Mouse (Mus musculus) CH12.LX (cell line): Measurements from ENCODE around the gene B3galt1.

Experiments used
- CTCF ChIP-seq, 2 experiments: IDR thresholded peaks in 1 of 2; conservative IDR thresholded peaks in 1 of 2; 2 replicates each; pipeline ENCODE4 v1.5.1; 2011 to 2012; ENCODE audit warnings: low read depth in 2 of 2, low read length in 2 of 2, improper control_type of control experiment in 1 of 2, inconsistent platforms in 1 of 2, mild to moderate bottlenecking in 1 of 2, moderate library complexity in 1 of 2
- E2F4 ChIP-seq: IDR thresholded peaks from 2 replicates; pipeline ENCODE4 v1.6.1; 2011; ENCODE audit warnings: low read depth, low read length, improper control_type of control experiment; ENCODE audit not compliant: insufficient replicate concordance
- EP300 ChIP-seq: IDR thresholded peaks from 2 replicates; pipeline ENCODE4 v1.6.1; 2011; ENCODE audit warnings: low read length, improper control_type of control experiment
- GABPA ChIP-seq: IDR thresholded peaks from 2 replicates; pipeline ENCODE4 v1.6.1; 2012; ENCODE audit warnings: low read depth, low read length, improper control_type of control experiment, inconsistent platforms; ENCODE audit not compliant: insufficient replicate concordance
- HCFC1 ChIP-seq: IDR thresholded peaks from 2 replicates; pipeline ENCODE4 v1.6.1; 2012; ENCODE audit warnings: low read depth, mild to moderate bottlenecking, inconsistent platforms, low read length, improper control_type of control experiment
- MAX ChIP-seq: IDR thresholded peaks from 2 replicates; pipeline ENCODE4 v1.6.1; 2011; ENCODE audit warnings: low read length, improper control_type of control experiment
- POLR2A ChIP-seq: IDR thresholded peaks from 2 replicates; pipeline ENCODE4 v1.6.1; 2011; ENCODE audit warnings: low read depth, mild to moderate bottlenecking, improper control_type of control experiment, low read length
- RAD21 ChIP-seq: IDR thresholded peaks from 2 replicates; pipeline ENCODE4 v1.6.1; 2011; ENCODE audit warnings: low read depth, mild to moderate bottlenecking, low read length, improper control_type of control experiment, moderate library complexity
- TCF12 ChIP-seq: IDR thresholded peaks from 2 replicates; pipeline ENCODE4 v1.6.1; 2014; ENCODE audit warnings: low read depth, mild to moderate bottlenecking, inconsistent platforms, low read length, improper control_type of control experiment
- ZKSCAN1 ChIP-seq: IDR thresholded peaks from 2 replicates; pipeline ENCODE4 v1.6.1; 2012; ENCODE audit warnings: low read depth, inconsistent platforms, low read length, improper control_type of control experiment, borderline replicate concordance

DNA sequence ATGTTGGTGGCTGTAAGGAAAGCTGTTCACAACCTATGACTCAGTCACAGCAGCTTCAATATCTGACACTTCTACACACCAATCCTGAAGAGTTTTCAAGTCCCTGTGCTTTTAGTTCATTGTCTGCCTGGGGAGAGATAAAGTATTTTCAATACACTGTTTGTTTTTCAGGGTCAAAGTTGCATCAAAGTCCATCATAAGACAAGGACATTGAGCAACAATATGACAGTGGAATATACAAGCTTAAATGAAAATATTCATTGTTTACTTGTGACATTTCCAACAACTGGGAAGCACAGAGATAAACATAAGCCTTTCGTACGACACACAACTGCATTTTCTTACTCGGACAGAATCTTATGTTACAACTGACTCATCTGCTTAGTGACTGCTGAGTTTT, 417.9 kb downstream of the B3galt1 start:
- no peak for TF ChIP-seq TCF12
- TF ChIP-seq GABPA, result no peak
- TF ChIP-seq POLR2A, result no peak
- TF ChIP-seq CTCF (conservative IDR thresholded peaks at IDR 0.05 in 1 of 2, IDR thresholded peaks at IDR 0.05 in 1 of 2; ENCODE audit: low read depth in 2 of 2, low read length in 2 of 2), result no peak
- no peak for TF ChIP-seq EP300
- TF ChIP-seq ZKSCAN1, result no peak
- TF ChIP-seq RAD21, result no peak
- no peak for TF ChIP-seq HCFC1
- TF ChIP-seq E2F4, result no peak
- TF ChIP-seq MAX, result no peak
